ENCODE assay signal across 9 mouse cellular contexts in genomic region chr1:189700990-189701389, GRCm38 (mm10). TPM values are rescaled to one million over a fixed set of nuclear protein-coding genes. Genes with fewer than 3 reads are reported as not detected.
DNase-seq lines count a peak whose midpoint lies in the region; ATAC-seq lines count a peak whose summit lies in the region.
"Had no signal": no experiment of that assay in that cellular context is flagged by ENCODE, and none has a peak within 500 bp of the region (broad histone marks: within the 10 kb centered on the region; RNA-seq: fewer than 3 reads in every experiment).

No protein-coding gene starts in this region.

- H3K4me3 ChIP-seq in liver, embryonic 12.5 days = no peak overlapping the region
- no peak overlapping the region for H3K4me3 ChIP-seq in forebrain, embryonic 15.5 days
- H3K4me3 ChIP-seq in midbrain, embryonic 14.5 days (replicated peaks; ENCODE audit: low read depth, low read length) = no peak overlapping the region
- H3K4me3 ChIP-seq: embryonic facial prominence, embryonic 12.5 days had no signal

- H3K9ac ChIP-seq in liver, embryonic 12.5 days = no peak overlapping the region
- H3K9ac ChIP-seq in forebrain, embryonic 15.5 days (replicated peaks) = no peak overlapping the region
- no peak overlapping the region for H3K9ac ChIP-seq in midbrain, embryonic 14.5 days (replicated peaks; ENCODE audit: low read length)
- H3K9ac ChIP-seq: embryonic facial prominence, embryonic 12.5 days had no signal

- DNase-seq in liver = peak; percentile 80
- peak; percentile 31 for DNase-seq in cerebellum, adult 11-12 months
- DNase-seq in induced T-regulatory cell, adult 2 months (ENCODE audit: low read depth) = peak; percentile 69
- DNase-seq in left cerebral cortex, postnatal 25 days (ENCODE audit: low spot score in 2 of 2) = peak; percentile 67 to 79
- DNase-seq in midbrain, embryonic 14.5 days = peak; percentile 92
- DNase-seq in spleen, postnatal 36 days (ENCODE audit: low spot score in 2 of 2) = peak; percentile 36 to 45

- no peak overlapping the region for H3K4me2 ChIP-seq in liver, embryonic 12.5 days
- H3K4me2 ChIP-seq in forebrain, embryonic 15.5 days (replicated peaks) = no peak overlapping the region
- H3K4me2 ChIP-seq in midbrain, embryonic 14.5 days (ENCODE audit: low read length) = no peak overlapping the region
- H3K4me2 ChIP-seq: embryonic facial prominence, embryonic 12.5 days had no signal

- H3K4me1 ChIP-seq in liver, embryonic 12.5 days = no peaks in the 10 kb centered on the region; the same call in 1 of the 2 replicates
- H3K4me1 ChIP-seq in forebrain, embryonic 15.5 days = no peaks in the 10 kb centered on the region
- no peaks in the 10 kb centered on the region for H3K4me1 ChIP-seq in midbrain, embryonic 14.5 days (ENCODE audit: control insufficient read depth, insufficient read depth, low read length)
- H3K4me1 ChIP-seq: embryonic facial prominence, embryonic 12.5 days had no signal

- H3K27me3 ChIP-seq in liver, embryonic 12.5 days (replicated peaks) = peaks cover 8% of the 10 kb centered on the region; the same call in 1 of the 2 replicates
- peaks cover 5% of the 10 kb centered on the region; the same call in 1 of the 2 replicates for H3K27me3 ChIP-seq in forebrain, embryonic 15.5 days
- no peaks in the 10 kb centered on the region for H3K27me3 ChIP-seq in midbrain, embryonic 14.5 days (ENCODE audit: control insufficient read depth, insufficient read depth, low read length)
- H3K27me3 ChIP-seq: embryonic facial prominence, embryonic 12.5 days had no signal

- no peak overlapping the region for H3K27ac ChIP-seq in liver, embryonic 12.5 days
- H3K27ac ChIP-seq in forebrain, embryonic 15.5 days (replicated peaks) = no peak overlapping the region
- no peak overlapping the region for H3K27ac ChIP-seq in midbrain, embryonic 14.5 days (replicated peaks; ENCODE audit: low read depth, low read length)
- H3K27ac ChIP-seq: embryonic facial prominence, embryonic 12.5 days had no signal

- intact Hi-C loops in left cerebral cortex, postnatal 25 days (cut with DNase I) = no loop called here

- no peak for ATAC-seq in liver, embryonic 12.5 days
- peak; percentile 55 for ATAC-seq in forebrain, embryonic 15.5 days (replicated peaks)
- no peak; the same call in 1 of the 2 replicates for ATAC-seq in midbrain, embryonic 14.5 days (ENCODE audit: low FRiP score, low TSS enrichment)

- no peaks in the 10 kb centered on the region for H3K36me3 ChIP-seq in liver, embryonic 12.5 days
- no peaks in the 10 kb centered on the region for H3K36me3 ChIP-seq in forebrain, embryonic 15.5 days
- H3K36me3 ChIP-seq in midbrain, embryonic 14.5 days (ENCODE audit: control insufficient read depth, insufficient read depth, low read length) = no peaks in the 10 kb centered on the region
- H3K36me3 ChIP-seq: embryonic facial prominence, embryonic 12.5 days had no signal

- WGBS in liver, embryonic 12.5 days (ENCODE audit: insufficient replicate concordance) = 0% methylated on average over 6 of the region's 6 CpGs
- WGBS in forebrain, embryonic 15.5 days = under 1% methylated on average over 6 of the region's 6 CpGs
- 1% methylated on average over 6 of the region's 6 CpGs for WGBS in midbrain, embryonic 14.5 days

- H3K9me3 ChIP-seq in liver, embryonic 12.5 days (replicated peaks) = no peaks in the 10 kb centered on the region
- no peaks in the 10 kb centered on the region for H3K9me3 ChIP-seq in forebrain, embryonic 15.5 days
- H3K9me3 ChIP-seq in midbrain, embryonic 14.5 days (ENCODE audit: control insufficient read depth, low read length) = no peaks in the 10 kb centered on the region
- H3K9me3 ChIP-seq: embryonic facial prominence, embryonic 12.5 days had no signal

RNA-seq across cellular contexts. Expression of gene Cenpf, which starts 13.1 kb away (rescaled TPM):
- 52.5 and 54.0 TPM in 2 replicates for polyA plus RNA-seq in liver, embryonic 12.5 days (2016; fragmentation: Nextera tagmentation; extraction: Ambion mirVana)
- 56.3 and 57.7 TPM in 2 replicates for polyA plus RNA-seq in forebrain, embryonic 15.5 days (2015; fragmentation: Nextera tagmentation; extraction: Ambion mirVana)
- total RNA-seq in left cerebral cortex, postnatal 25 days (2021) = under 1 TPM; 0.48 to 0.53 TPM
- 13.3 and 27.3 TPM in 2 replicates for polyA plus RNA-seq in midbrain, embryonic 14.5 days (2014; fragmentation: Nextera tagmentation; extraction: Ambion mirVana)

RNA-seq across cellular contexts. Expression of gene Ptpn14, which starts 27.1 kb away (rescaled TPM):
- polyA plus RNA-seq in liver, embryonic 12.5 days (2016; fragmentation: Nextera tagmentation; extraction: Ambion mirVana) = 0.70 and 0.86 TPM in 2 replicates
- 0.64 and 0.96 TPM in 2 replicates for polyA plus RNA-seq in forebrain, embryonic 15.5 days (2015; fragmentation: Nextera tagmentation; extraction: Ambion mirVana)
- total RNA-seq in left cerebral cortex, postnatal 25 days (2021) = 10 to 100 TPM; 10.6 to 12.7 TPM
- 0.70 and 1.7 TPM in 2 replicates for polyA plus RNA-seq in midbrain, embryonic 14.5 days (2014; fragmentation: Nextera tagmentation; extraction: Ambion mirVana)

Comparison
In these comparisons a context has a peak if more than half of its experiments do, and no peak if none do; other contexts are left out.
1. DNase-seq: peak in every context shown above with its lines; median percentile 92 in midbrain, embryonic 14.5 days; 80 in liver; 73 in left cerebral cortex, postnatal 25 days; 69 in induced T-regulatory cell, adult 2 months; 40 in spleen, postnatal 36 days; 31 in cerebellum, adult 11-12 months.